In the genomic region with DNA sequence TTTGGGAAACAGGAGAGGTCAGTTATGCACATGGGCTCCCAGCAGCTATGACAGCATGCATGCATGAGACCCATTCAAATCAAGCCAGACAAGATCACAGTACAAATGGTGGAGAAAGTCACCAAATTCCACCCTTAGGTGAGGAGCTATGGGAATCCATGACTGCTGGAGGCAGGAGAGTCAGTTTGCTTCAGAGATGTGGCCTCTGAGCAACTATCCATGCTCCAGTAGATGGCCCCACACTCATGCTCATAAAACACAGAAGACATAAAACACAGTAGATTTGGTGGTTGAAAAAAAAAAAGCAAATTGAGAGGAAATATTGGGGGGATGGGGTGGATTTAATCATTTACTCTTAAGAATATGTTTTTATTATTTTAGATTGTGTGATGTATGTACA, we compare ENCODE assay signal across 10 mouse cellular contexts.
DNase-seq lines count a peak whose midpoint lies in the region; ATAC-seq lines count a peak whose summit lies in the region.
"Had no signal": no experiment of that assay in that cellular context is flagged by ENCODE, and none has a peak within 500 bp of the region (broad histone marks: within the 10 kb centered on the region; RNA-seq: fewer than 3 reads in every experiment).

No protein-coding gene starts in this region.

- no peak overlapping the region for H3K27ac ChIP-seq in kidney, embryonic 14.5 days (ENCODE audit: low read depth, low read length)
- H3K27ac ChIP-seq: forebrain, embryonic 12.5 days had no signal

- no peak overlapping the region for H3K4me3 ChIP-seq in kidney, embryonic 14.5 days (ENCODE audit: low read length)
- H3K4me3 ChIP-seq: forebrain, embryonic 12.5 days had no signal

- no peaks in the 10 kb centered on the region for H3K4me1 ChIP-seq in kidney, embryonic 14.5 days (ENCODE audit: control insufficient read depth, insufficient read depth, low read length)

- H3K4me2 ChIP-seq in kidney, embryonic 14.5 days (replicated peaks; ENCODE audit: low read depth, low read length): no peak overlapping the region
- H3K4me2 ChIP-seq: forebrain, embryonic 12.5 days had no signal

- H3K9me3 ChIP-seq in kidney, embryonic 14.5 days (ENCODE audit: control insufficient read depth, low read length): no peaks in the 10 kb centered on the region
- H3K9me3 ChIP-seq: forebrain, embryonic 12.5 days had no signal

- no peaks in the 10 kb centered on the region for H3K27me3 ChIP-seq in kidney, embryonic 14.5 days (ENCODE audit: control insufficient read depth, insufficient read depth, low read length)
- H3K27me3 ChIP-seq: forebrain, embryonic 12.5 days had no signal

- DNase-seq in cerebellum, adult 18-20 months: peak; percentile 19 to 26
- no peak for DNase-seq in cerebellum, adult 11-12 months
- peak; percentile 30 for DNase-seq in kidney, postnatal 14 days
- DNase-seq in thymus, postnatal 36 days: no peak
- no peak for DNase-seq in frontal cortex, postnatal 14 days (ENCODE audit: low spot score in 2 of 2)
- DNase-seq: thymus, postnatal 25 days had no signal

- no peaks in the 10 kb centered on the region for H3K36me3 ChIP-seq in kidney, embryonic 14.5 days (ENCODE audit: control insufficient read depth, insufficient read depth, low read length)
- H3K36me3 ChIP-seq: forebrain, embryonic 12.5 days had no signal

- H3K9ac ChIP-seq in kidney, embryonic 14.5 days (ENCODE audit: low read depth, low read length): no peak overlapping the region
- H3K9ac ChIP-seq: forebrain, embryonic 12.5 days had no signal

- no peak for ATAC-seq in kidney, embryonic 14.5 days (ENCODE audit: low FRiP score, low TSS enrichment)
- ATAC-seq in CD4-positive, CD25-positive, alpha-beta regulatory T cell, adult 4 months: peak; percentile 85
- ATAC-seq in inflammation-experienced regulatory T-cells, adult 6 months: peak; percentile 73

Comparison
In these comparisons a context has a peak if more than half of its experiments do, and no peak if none do; other contexts are left out.
1. DNase-seq: peak in cerebellum, adult 18-20 months (2 of 2) and kidney, postnatal 14 days (single experiment); none in cerebellum, adult 11-12 months (single experiment), thymus, postnatal 36 days (0 of 2) and frontal cortex, postnatal 14 days (0 of 2).